Mouse (Mus musculus) C2C12 (cell line): ENCODE results near the gene Usp16. TPM values are rescaled to one million over a fixed set of nuclear protein-coding genes. Genes with fewer than 3 reads are reported as not detected.
A peak's percentile ranks its signal among the peaks of the same experiment; 100 is the strongest.

ENCODE experiments used
- H3K27me3 ChIP-seq: one replicate; pipeline ENCODE4 v1.6.1; 2011; ENCODE audit not compliant: control insufficient read depth, insufficient read depth, insufficient read length
- H3K36me3 ChIP-seq: one replicate; pipeline ENCODE4 v1.6.1; 2011; ENCODE audit not compliant: control insufficient read depth, insufficient read depth
- H3K4me3 ChIP-seq: one replicate; pipeline ENCODE4 v1.5.1; 2011; ENCODE audit warnings: mild to moderate bottlenecking, control low read depth; ENCODE audit not compliant: poor library complexity, insufficient read depth, severe bottlenecking
- H3K79me2 ChIP-seq: one replicate; pipeline ENCODE4 v1.6.1; 2011; ENCODE audit not compliant: control insufficient read depth, insufficient read depth
- H3K79me3 ChIP-seq: one replicate; pipeline ENCODE4 v1.6.1; 2011; ENCODE audit warnings: low read depth, control low read depth
- H3ac ChIP-seq: one replicate; pipeline ENCODE3; 2011; ENCODE audit warnings: low read depth; ENCODE audit not compliant: control insufficient read depth, insufficient read length
- CEBPB ChIP-seq: IDR thresholded peaks from one replicate; pipeline ENCODE4 v1.6.1; 2011; ENCODE audit warnings: low read depth, mild to moderate bottlenecking, control low read depth, moderate library complexity
- CTCF ChIP-seq: IDR thresholded peaks from one replicate; pipeline ENCODE4 v1.5.1; 2011; ENCODE audit not compliant: control insufficient read depth, insufficient read depth, insufficient read length
- FOSL1 ChIP-seq: IDR thresholded peaks from one replicate; pipeline ENCODE4 v1.8.0; 2011; ENCODE audit warnings: mild to moderate bottlenecking, low read length; ENCODE audit not compliant: poor library complexity, insufficient read depth, severe bottlenecking
- MAX ChIP-seq: IDR thresholded peaks from one replicate; pipeline ENCODE4 v1.6.1; 2011; ENCODE audit warnings: mild to moderate bottlenecking, control low read depth
- MYOD1 ChIP-seq: IDR thresholded peaks from one replicate; pipeline ENCODE4 v1.6.1; 2011; ENCODE audit warnings: low read depth; ENCODE audit not compliant: control insufficient read depth, insufficient read length
- MYOG ChIP-seq: IDR thresholded peaks from one replicate; pipeline ENCODE4 v1.6.1; 2011; ENCODE audit not compliant: control insufficient read depth, insufficient read length; ENCODE audit errors: extremely low read depth
- USF1 ChIP-seq: IDR thresholded peaks from one replicate; pipeline ENCODE4 v1.6.1; 2011; ENCODE audit warnings: low read depth, mild to moderate bottlenecking, control low read depth, moderate library complexity
- polyA plus RNA-seq: library from polyadenylated mRNA; unstranded; fragments of >200 nt; fragmentation: generic; extraction: Trizol; gene quantifications from one replicate; pipeline ENCODE4 v1.2.1, GENCODE M21; 2012; ENCODE audit warnings: missing spikeins

Usp16 gene
- polyA plus RNA-seq, 1 experiment, result 18.4 TPM

DNA sequence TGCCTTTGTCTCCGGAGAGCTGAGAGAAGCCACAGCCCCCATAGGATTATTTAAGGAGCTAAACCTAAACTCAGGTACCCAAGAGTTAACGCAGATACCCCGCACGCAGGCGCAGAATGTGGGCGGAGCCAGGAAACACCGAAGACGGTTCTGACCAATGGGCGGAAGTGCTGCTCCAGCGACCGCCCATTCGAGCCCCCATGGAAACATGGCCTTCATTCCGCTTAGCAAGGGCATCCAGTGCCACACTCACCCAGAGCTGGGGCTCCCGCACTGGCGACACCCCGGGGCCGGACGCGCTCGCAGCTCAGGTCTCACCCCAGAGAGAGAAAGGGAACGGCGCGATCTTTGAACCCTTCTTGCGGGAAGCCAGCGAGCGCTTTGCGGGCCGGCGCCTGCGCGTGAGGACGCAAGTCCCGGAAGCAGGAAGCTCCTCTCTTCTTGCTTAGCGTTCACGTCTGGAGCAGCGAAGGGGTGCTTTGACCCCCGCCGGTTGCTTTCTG lies 14.3 kb upstream of the Usp16 start, which contains the start of gene Rwdd2b:
Rwdd2b (minus strand) TSS at position 390 of the 503 bp plus-strand sequence.
- H3ac ChIP-seq, result peak within 1 kb of the TSS; percentile 99
- no peaks in the 10 kb centered on the region for H3K79me2 ChIP-seq
- no peaks in the 10 kb centered on the region for H3K36me3 ChIP-seq
- peak within 1 kb of the TSS; percentile 52 for H3K4me3 ChIP-seq
- no peak for TF ChIP-seq CEBPB
- TF ChIP-seq FOSL1, result no peak
- TF ChIP-seq MYOD1, result no peak
- no peak for TF ChIP-seq MAX
- no peak for TF ChIP-seq USF1
- TF ChIP-seq MYOG, result no peak
- no peak for TF ChIP-seq CTCF
- no peaks in the 10 kb centered on the region for H3K79me3 ChIP-seq
- peaks cover 11% of the 10 kb centered on the region for H3K27me3 ChIP-seq

- Histone ChIP-seq H3ac (no peak overlapping the region), H3K27me3 (peaks cover 11% of the 10 kb centered on the region), H3K4me3 (peak overlapping the region; percentile 52), H3K36me3 (no peaks in the 10 kb centered on the region), H3K79me2 (no peaks in the 10 kb centered on the region), H3K79me3 (no peaks in the 10 kb centered on the region)
- TF ChIP-seq FOSL1, result no peak
- TF ChIP-seq CEBPB, result no peak
- TF ChIP-seq MYOD1, result no peak
- TF ChIP-seq MAX, result no peak
- TF ChIP-seq CTCF, result no peak
- no peak for TF ChIP-seq MYOG
- no peak for TF ChIP-seq USF1
Measured at GRCm38 (mm10) chr16:87441089-87441488, 13.4 kb upstream of the Usp16 start.

DNA sequence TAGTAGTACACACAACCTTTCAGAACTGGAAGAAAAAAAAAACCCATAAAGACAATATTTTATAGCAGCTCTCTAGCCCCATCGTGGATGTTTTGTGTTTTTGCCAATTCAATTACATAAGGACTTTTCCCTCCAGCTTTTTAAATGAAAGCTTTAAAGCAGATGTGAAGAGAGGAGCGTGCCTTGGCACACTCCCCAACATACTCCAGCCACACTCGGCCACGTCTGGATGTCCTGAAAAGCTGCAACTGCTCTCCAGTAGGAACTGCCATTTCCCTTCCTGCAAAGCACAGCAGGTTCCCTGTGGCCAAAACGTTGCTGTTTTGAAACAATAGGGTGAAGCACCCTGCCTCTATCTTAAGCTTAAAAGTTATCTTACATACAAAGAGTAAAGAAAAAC lies 12.2 kb upstream of the Usp16 start:
- H3K36me3 ChIP-seq, result no peaks in the 10 kb centered on the region
- TF ChIP-seq CTCF (no peak), FOSL1 (no peak), MAX (no peak), MYOD1 (no peak), MYOG (no peak), CEBPB (no peak), USF1 (no peak)
- H3K79me2 ChIP-seq, result no peaks in the 10 kb centered on the region
- H3K4me3 ChIP-seq, result no peak overlapping the region
- H3ac ChIP-seq, result no peak overlapping the region
- H3K27me3 ChIP-seq, result peaks cover 11% of the 10 kb centered on the region
- no peaks in the 10 kb centered on the region for H3K79me3 ChIP-seq

GRCm38 (mm10) chr16:87443245-87443644 lies 11.3 kb upstream of the Usp16 start:
- TF ChIP-seq CTCF (no peak), MAX (no peak), CEBPB (no peak), MYOG (no peak), USF1 (no peak), FOSL1 (no peak), MYOD1 (no peak)
- H3ac ChIP-seq, result no peak overlapping the region

GRCm38 (mm10) chr16:87444071-87444470 lies 10.4 kb upstream of the Usp16 start:
- TF ChIP-seq MYOG, result no peak
- TF ChIP-seq MYOD1, result no peak
- no peak for TF ChIP-seq MAX
- no peak for TF ChIP-seq FOSL1
- no peak for TF ChIP-seq USF1
- TF ChIP-seq CTCF, result no peak
- no peak for TF ChIP-seq CEBPB
- Histone ChIP-seq H3K79me2 (no peaks in the 10 kb centered on the region), H3ac (no peak overlapping the region), H3K79me3 (no peaks in the 10 kb centered on the region), H3K36me3 (no peaks in the 10 kb centered on the region), H3K4me3 (no peak overlapping the region), H3K27me3 (peaks cover 11% of the 10 kb centered on the region)

More at GRCm38 (mm10) chr16:87443245-87443644, 11.3 kb upstream of the Usp16 start:
- Histone ChIP-seq H3K79me2 (no peaks in the 10 kb centered on the region), H3K4me3 (no peak overlapping the region), H3K36me3 (no peaks in the 10 kb centered on the region), H3K27me3 (peaks cover 11% of the 10 kb centered on the region), H3K79me3 (no peaks in the 10 kb centered on the region)

DNA sequence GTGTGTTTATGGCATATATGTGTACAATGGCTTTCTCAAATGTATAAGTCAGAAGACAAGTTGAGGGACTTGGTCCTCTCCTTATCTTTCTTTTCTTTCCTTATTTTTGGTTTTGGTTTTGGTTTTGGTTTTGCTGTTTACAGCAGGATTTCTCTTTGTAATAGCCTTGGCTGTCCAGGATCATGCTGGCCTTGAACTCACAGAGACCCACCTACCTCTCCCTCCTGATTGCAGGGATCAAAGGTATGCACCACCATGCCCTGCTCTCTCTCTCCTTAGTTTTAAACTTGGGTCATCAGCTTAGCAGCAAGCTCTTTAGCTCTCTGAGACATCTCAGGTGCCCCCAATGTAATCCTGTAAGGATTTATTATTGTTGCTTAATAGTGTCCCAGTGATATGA lies 9.4 kb upstream of the Usp16 start:
- H3K79me2 ChIP-seq, result no peaks in the 10 kb centered on the region
- H3K27me3 ChIP-seq, result peaks cover 11% of the 10 kb centered on the region
- no peaks in the 10 kb centered on the region for H3K36me3 ChIP-seq
- TF ChIP-seq USF1 (no peak), MYOG (no peak), CEBPB (no peak), MYOD1 (no peak), MAX (no peak), FOSL1 (no peak), CTCF (no peak)
- no peaks in the 10 kb centered on the region for H3K79me3 ChIP-seq
- H3K4me3 ChIP-seq, result no peak overlapping the region
- no peak overlapping the region for H3ac ChIP-seq
